Mouse (Mus musculus) granulocyte monocyte progenitor cell, adult 5-6 weeks (primary cell): ENCODE results near the gene Gp9. TPM values are rescaled to one million over a fixed set of nuclear protein-coding genes. Genes with fewer than 3 reads are reported as not detected.
A peak's percentile ranks its signal among the peaks of the same experiment; 100 is the strongest.
"Not testable (repeated sequence)": the region's sequence is repeated elsewhere in the genome, so short reads cannot be mapped to it uniquely, and the experiment has no call there.

Source experiments
- ATAC-seq: replicated peaks from 2 replicates; pipeline ENCODE4 v1.8.0; 2016; ENCODE audit warnings: mild to moderate bottlenecking, moderate TSS enrichment, inconsistent platforms; ENCODE audit not compliant: poor library complexity, severe bottlenecking
- total RNA-seq, 2 experiments: library from RNA; stranded (forward) in 1 of 2; stranded (reverse) in 1 of 2; fragments of 200-712, 200-1000 nt in 1 of 2; fragments of >200 nt in 1 of 2; fragmentation: Nextera tagmentation in 1 of 2; gene quantifications; 2 replicates each; pipeline ENCODE4 v1.2.3; 2014 to 2017

The Gp9 gene
- total RNA-seq, 2 experiments from 2014 or later = not detected

DNA sequence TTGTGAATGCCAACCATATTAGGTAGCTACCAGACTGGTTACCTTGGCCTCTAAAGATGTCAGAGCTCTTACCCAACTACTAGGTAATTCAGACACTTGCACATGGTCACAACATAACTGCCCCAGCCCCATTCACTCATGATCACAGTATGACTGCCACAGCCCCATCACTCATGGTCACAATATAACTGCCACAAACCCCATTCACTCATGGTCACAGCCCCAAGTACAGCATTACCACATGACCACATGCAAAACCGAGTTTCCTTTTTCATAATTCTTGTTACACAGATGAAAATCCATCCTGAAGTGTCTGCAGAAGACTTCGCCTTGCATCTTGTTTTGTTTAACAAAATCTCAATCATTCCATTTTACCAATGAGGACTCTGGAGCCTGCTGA, 29.8 kb upstream of the Gp9 start:
- ATAC-seq = peak; percentile 23; the same call in 1 of the 2 replicates

DNA sequence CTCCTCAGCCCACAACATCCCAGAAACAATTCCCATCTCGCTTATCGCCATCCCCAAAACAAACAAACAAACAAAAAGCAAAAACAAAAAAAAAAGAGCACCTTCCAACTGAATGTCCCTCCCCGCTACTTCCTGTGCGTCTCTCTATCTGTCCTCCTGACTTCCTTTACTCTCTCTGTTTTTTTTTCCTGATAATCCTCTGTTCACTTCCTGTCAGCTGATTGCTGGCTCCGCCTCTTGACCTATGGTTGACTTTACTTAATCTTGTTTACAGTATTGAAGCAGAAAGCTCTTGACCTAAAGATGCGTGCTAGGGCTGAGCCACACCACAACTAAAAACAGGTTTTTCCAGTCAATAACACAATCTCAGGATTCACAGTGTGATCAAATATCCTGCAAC, 29.3 kb upstream of the Gp9 start:
- no peak for ATAC-seq

DNA sequence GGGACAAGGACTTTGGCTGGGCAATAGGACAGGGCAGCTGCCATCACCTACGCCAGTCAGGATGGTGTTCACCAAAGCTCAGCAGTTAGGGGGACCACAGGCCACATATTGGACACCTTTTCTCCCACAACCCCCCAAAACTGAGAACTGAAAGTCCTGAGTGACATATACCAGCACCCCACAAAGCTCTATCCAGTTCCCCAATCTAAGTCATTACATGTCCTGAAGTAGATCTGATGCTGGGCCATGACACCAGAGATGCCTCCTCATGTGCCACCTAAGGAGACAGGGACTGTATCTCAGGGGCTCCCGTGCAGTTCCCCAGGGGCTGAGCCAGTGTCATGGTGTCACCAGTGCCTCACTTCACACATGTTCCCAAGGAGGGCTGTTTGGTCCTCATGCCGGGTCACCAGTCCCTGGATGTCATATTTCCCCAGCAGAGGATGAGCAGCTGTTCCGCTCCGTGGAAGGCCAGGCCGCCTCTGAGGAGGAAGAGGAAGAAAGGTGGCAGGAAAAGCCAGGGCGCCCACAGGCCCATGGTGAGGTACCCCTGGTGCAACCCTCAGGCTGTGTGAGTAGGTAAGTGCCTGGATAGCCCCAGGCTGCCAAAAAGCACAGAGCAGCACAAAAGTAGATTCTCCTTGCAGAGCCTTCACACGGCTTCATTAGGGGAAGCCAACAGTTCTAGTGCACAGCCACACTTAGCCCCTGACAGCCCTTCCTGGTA, 27.5 kb upstream of the Gp9 start:
- peak; percentile 73 for ATAC-seq

DNA sequence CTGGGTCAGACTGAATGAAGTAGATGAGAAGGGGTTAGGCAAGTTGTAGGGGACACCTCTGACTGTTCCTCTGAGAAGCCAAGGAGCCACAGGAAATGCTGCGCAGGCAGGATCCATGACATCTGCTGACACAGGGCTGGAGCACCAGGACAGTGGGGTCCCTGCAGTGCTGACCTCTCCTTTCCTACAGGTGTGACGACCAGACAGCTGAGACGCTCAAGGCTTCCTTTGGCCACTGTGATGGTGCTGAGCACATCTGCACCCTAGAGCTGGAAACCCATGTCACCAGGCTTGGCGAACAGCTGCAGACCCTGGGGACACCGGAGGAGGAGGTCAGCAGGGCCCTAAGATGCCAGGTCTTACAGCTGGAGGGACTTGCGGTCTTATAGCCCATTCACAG, 26.3 kb upstream of the Gp9 start:
- no peak for ATAC-seq

DNA sequence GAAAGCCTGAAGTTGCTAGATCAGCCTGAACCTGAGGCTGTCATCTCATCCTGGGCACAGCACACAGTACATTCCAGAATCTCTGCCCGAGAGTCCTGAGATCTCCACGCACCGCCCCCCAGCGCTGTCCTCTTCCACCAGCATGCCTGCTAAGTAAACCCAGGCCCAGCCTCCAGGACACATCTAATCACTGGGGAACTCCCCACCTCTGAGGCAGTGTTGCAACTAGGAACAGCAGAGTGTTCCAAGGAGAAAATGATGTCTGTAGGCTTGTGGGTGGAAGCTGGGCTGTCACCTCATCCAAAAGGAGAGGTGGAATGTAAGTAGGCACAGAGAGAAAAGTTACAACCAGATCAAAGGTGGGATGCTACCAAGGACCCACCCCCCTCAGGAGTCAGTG, 22.7 kb upstream of the Gp9 start:
- no peak for ATAC-seq

DNA sequence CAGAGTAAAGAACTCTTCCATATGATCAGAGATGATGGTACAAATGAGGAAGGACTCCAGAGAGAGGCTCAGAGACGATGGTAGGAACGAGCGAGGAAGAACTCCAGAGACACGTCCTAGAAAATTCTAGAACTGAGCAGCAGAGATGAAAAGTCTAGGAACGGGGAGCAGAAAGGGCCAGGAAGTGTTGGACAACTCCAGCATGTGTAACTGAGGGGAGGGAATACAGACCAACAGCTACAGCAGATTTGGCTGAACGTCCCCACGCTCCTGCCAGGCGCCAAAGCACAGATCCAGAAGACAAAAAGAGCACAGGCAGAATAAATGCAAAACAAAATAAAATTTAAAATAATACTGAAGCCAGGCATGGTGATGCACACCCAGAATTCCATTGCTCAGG, 21.0 kb upstream of the Gp9 start:
- ATAC-seq = no peak

DNA sequence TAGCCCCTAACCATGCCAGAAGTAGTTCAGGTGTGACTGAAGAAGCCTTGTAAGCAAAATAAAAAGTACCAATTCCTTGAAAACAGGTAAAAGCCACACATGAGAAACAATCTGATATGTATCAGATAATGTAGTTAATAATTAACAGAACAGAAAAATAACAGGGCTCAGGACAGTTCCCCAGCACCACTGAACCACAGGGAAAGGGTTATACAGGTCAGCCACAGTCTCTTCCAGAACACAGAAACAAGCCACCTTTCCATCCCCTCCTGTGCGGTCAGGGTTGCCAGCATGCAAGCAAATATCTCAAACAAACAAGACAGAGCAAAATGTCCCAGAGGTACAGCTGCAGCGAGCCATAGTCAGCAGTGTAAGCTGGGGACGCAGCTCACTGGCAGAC, 18.5 kb upstream of the Gp9 start:
- ATAC-seq = no peak

DNA sequence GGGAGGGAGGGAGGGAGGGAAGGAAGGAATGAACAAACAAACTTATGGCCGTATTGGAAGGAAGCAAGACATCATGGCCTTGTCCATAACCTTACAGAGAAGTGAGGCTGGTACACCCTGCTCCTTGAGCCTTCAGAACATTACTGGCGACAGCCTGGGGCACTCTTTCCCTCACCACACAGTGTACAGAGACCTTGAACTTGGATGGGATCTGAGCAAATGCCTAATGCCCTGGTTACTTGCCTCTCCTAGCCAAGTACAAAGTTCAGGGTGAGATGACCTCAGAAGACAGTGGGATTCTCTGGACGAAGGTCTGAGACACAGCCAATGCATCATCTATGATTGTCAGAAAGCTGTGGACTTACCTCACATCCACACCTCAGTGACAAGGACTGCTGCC, 18.0 kb upstream of the Gp9 start:
- no peak for ATAC-seq

DNA sequence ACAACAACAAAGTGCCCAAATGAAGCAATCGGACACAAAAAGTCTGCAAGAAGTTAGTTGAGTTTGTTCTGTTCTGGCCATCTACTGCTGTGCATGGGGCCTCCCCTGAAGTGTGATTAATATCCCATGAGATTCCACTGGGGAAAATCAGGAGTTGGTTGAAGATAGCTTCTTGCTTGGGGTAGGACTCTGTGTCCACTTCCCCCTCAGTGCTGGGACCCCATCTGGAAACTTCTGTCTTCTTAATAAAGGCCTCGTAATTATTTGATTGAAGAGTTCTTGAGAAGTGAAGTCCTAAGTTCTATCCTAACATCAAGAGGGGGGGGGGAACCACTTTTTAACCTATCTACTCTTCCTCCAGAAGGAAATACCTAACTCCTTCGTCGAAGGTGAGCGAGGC, 15.7 kb upstream of the Gp9 start:
- no peak for ATAC-seq

DNA sequence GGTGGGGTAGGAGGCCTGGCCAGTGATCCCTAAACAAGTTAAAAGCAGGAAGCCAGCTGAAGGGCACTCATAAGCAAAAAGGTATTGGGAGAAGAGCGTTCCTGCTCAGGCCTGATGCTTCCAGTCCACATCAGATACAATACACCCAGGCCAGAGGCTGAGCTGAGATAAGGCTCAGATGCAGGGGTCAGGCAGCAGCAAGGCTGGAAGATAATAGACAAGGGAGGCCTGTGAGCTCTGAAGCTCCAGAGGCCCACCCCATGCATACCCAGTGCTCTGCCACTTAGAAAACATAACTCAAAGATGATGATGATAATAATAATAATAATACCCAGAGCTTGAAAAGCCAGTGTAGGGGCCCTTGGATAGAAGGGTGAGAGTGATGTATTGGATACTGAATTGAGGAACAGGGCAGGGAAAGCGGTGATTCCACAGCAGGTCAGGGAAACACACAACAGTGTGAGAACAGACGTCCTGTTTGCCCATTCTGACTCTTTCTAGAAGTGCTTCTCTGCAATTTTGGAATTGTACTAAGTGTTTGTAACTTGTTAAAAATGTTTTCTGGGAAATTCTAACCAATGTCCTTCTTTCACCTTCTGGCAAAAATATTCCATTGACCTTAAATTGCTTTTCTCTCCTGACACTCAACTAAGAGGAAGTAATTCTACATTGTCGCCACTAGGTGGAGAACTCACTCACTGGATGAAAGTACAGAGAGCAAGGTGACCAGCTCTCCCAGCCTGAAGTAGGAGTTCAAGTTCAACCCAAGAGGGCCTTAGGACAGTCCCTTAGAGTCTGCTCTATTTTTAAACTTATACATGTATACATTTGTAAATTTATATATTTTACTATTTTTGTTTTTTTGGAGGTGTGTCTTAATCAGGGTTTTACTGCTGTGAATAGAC, 14.2 kb upstream of the Gp9 start:
- peak; percentile 62 for ATAC-seq

DNA sequence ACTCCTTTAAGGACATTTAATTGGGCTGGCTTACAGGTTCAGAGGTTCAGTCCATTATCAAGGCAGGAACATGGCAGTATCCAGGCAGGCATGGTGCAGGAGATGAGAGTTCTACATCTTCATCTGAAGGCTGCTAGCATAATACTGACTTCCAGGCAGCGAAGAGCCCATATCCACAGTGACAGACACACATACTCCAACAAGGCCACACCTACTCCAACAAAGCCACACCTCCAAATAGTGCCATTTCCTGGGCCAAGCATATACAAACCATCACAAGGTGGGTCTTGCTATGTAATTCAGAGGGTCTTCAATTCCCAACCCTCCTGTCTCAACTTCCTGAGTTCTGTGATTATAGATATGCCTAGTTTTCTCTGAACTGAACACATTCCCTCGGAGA, 13.6 kb upstream of the Gp9 start:
- ATAC-seq = not testable (repeated sequence)

DNA sequence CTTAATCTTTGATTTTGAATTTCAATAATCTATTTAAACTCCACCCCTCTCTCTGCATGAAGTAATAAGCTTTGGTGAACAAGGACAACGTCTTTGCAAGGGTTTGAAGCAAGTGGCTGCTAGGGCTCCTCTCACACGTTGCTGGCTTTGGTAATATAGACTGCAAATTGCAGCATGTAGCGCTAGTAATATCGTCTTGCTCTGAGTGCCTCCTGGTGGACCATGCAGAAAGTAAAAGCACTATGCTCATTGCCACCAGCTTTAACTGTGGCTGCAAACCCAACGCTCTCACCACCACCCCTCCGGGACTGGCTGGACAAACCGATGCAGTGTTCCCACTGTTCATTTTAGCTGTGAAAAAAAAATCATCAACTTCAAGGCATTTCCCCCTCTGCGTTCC, 7.2 kb upstream of the Gp9 start:
- peak; percentile 70 for ATAC-seq

DNA sequence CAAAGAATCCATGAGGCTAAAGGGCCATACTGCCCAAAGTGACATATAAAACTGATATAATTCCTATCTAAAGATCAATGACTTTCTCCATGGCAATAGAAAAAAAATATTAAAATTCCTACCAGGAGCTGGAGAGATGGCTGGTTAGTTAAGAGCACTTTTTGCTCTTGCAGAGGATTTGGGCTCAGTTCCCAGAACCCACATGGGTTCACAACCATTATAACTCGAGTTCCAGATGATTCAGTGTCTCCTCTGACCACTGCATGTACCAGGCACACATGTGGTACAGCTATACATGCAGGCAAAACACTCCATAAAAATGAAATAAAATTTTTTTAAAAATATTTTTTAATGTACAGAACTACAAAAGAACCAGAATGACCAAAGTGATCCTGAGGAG, 3.4 kb upstream of the Gp9 start:
- no peak for ATAC-seq

DNA sequence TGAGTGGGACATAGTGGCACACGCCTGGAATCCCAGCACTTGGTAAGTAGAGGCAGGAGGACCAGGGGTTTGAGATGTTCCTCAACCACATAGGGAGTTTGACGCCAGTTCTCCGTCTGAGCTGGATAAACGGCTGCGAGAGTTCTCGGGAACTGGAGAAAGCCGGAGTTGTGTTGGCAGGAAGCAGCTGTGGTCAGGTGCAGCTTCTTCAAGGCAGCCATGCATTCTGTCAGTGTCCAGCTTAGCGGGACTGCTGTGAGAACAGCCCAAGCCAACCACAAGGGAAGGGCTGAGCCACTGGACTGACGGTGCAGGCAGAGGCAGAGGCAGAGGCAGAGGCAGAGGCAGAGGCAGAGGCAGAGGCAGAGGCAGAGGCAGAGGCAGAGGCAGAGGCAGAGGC, 3.0 kb upstream of the Gp9 start:
- no peak for ATAC-seq

DNA sequence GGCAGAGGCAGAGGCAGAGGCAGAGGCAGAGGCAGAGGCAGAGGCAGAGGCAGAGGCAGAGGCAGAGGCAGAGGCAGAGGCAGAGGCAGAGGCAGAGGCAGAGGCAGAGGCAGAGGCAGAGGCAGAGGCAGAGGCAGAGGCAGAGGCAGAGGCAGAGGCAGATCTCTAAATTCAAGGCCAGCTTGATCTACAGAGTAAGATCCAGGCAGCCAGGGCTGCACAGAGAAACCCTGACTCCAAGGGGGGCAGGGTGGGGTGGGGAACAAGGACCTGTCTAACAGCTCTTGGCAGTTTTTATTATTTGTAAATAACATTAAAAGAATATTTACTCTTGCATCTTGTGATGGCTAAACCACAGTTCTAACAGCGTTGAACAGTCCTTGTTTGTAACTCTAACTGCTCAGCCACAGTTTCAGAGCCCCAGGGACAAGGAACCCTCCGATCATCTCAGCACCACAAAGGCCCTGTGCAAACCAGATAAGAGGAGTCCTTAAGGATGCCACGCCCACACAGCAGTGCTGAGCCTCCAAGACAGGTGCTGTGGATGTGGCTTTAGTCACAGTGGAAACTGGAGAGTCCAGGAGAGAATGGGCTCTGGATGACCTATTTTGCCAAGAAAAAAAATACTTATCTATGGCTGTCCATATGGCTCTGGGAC, 2.2 kb upstream of the Gp9 start:
- ATAC-seq = 0 out of 2 replicates have a peak, but pooled peaks have one; percentile 23

DNA sequence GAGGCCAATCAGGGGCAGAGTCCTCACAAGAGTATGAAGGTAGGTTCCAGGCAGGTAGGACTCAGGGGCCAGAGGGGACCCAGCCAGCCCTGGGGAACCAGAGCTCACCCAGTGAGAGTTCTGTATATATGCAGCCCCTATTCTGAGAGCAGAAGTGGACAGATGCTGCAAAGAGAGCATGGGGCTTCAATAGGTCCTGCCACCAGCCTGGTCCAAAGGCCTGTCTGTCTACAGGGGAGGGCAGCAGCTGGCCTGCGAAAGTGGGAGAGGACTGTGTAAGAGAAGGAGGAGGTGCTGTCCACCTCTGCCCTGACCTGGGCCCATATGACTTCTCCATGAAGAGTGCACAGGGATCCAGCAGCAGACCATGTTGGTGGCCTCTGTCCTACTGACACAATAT, 1.2 kb upstream of the Gp9 start:
- 0 out of 2 replicates have a peak, but pooled peaks have one; percentile 10 for ATAC-seq

DNA sequence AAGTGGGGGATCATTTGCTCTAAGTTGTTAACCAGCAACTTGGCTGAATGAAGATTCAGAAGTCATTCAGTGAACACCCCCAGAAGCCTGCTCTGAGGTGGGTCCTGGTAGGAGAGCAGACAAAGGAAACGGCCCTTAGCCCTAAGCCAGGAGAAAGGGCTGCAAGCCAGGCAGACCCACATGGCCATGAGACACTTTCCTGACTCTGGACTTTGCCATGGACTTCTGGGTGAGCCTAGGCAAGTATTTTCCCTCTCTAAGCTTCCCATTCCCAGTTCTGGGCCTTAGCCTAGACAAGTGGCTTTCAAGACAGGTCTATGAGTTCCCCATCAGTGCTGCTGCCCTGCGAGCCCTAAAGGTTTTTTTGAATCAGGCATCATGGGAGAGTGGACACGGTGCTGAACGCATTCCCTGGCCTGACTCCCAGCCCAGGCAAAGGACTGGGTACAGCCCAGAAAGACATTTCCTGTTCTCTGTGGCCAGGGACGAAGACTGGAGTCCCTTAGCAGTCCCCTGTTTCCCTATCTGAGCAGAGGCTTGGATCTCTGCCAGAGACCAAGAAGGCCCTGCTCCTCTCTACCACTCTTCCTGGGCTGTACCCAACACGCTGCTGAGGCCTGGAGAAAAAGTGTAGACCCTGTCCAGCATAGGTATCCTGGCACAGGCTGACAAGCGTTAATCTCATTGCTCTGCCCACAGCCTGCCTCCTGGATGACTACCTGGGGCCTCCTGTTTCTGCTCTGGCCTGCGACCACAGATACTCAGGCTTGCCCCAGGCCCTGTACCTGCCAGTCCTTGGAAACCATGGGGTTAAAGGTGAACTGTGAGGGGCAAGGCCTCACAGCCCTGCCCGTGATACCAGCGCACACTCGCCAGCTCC, 662 bp downstream of the Gp9 start:
- peak; percentile 46 for ATAC-seq

DNA sequence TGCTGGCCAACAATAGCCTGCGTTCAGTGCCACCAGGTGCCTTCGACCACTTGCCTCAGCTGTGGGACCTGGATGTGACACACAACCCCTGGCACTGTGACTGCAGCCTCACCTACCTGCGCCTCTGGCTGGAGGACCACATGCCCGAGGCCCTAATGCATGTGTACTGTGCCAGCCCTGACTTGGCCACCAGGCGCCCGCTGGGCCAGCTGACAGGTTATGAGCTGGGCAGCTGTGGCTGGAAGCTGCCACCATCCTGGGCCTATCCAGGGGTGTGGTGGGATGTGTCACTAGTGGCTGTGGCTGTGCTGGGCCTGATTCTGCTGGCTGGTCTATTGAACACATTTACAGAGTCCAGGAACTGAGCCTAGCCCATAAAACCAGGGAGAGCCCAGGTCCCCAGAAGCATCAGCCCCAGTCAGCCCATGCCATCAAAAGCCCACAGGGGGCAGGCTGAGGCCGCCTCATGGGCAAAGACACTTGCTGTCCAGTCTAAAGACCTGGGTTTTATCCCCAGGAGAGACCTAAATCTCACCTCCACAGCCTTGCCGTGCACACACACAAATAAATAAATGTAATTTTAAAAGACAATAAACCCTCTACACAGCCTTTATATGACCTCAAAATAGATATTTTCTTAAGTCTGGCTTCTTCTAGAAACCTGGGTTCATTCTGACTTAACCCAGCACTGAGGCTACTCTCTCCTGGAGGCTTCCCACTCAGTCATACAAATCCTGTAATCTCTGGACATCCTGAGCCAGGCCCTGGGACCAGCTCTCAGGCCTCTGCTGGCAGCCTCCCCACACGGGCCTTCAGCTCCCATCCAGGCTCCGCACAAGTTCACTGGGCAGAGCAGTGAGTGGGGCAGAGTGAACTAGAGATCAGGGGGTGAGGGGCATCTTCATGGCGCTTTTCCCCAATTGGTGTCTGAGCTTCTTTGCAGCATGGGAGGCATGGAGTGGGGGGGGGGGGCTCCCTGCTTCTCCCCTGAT, 1.6 kb downstream of the Gp9 start:
- 0 out of 2 replicates have a peak, but pooled peaks have one; percentile 14 for ATAC-seq
